Mouse (Mus musculus) R1 (cell line): ENCODE measurements around the gene Map3k5.
"Not testable (repeated sequence)": the region's sequence is repeated elsewhere in the genome, so short reads cannot be mapped to it uniquely, and the experiment has no call there.

Experiments
- DNase-seq: peaks from one replicate; pipeline ENCODE4 v3.0.0-alpha.2; 2018; ENCODE audit warnings: low read depth, low spot score

Map3k5 gene

DNA sequence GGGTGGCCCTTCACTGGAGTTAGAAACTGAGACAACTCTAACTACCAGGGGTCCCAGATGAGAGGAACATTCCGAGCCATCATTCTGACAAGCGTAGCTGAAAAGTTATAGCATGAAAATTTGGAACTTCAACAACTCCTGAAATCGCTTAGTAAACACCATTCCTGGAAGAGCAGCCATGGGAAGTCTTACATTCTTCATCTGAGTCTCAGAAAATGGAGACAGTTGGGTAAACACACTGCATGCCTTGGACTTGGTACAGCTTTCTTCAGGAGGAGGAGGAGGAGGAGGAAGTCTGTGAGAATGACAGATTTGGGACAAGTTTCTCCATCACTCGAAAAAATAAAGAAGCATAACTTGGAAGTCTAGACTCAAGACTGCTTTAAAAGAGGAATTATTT, 29.8 kb downstream of the Map3k5 start:
- no peak for DNase-seq

DNA sequence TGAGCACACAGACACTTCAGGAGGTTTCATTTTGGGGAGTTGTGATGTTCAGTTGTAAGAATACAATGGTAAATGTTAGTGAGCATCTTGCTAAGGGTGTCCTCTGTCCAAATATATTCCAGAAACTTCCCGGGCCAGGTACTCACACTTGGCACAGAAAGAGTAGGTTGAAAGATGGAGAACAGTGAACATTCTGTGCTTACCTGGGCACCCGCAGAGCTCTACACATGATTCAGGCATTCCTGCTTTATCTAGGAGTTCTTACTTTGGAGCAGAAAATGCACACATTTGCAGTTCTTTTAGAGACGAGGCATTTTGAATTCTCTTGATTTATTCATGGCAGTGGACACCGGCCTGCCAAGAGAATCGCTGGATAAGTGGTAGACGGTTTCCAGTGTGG, 32.3 kb downstream of the Map3k5 start:
- DNase-seq: no peak

DNA sequence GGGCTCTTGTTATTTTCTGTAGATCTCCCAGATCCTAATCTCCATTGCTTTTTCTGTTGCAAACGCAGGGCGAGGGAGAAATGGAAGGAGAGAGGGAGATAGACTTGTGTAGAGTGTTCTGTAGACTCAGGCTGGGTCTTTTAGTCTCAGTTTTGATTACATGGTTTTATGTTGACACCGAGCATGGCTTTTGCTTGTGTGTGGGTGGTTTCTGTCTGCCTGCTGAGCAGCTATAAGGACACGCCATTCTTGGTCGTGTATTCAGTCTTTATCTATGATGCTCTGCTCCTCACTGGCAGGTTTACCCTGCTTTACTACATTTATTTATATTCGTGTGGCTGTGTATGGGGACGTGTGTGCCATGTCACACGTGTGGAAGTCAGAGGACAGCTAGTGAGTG, 34.2 kb downstream of the Map3k5 start:
- DNase-seq: no peak

DNA sequence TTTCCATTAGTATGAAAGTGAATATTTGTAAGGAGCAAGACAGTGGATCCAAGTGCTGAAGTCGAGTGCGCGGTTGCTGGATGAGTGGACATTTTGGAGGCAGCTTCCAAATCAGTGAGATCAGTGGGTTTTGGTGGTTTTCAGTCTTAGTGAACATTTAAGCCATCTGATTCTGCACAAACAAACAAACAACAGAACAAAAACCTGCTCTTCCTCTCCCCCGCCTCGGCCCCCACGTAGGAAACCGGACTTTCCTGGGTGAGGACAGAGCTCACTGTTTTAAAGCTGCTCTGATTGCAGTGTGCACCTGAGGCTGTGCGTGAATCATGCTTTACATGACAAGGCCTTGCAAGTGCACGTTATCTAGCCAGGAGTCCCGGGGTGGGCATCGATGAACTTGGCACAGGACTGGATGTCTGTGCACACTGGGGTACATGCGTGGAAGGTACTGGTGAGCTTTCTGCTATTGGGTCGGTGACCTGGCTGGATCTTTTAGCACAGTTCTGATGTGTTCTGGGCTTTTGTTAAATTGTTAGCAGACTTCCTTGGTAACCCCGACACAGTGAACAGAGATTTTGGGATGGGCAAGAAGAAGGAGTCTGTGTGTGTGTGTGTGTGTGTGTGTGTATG, 35.7 kb downstream of the Map3k5 start:
- DNase-seq: no peak

DNA sequence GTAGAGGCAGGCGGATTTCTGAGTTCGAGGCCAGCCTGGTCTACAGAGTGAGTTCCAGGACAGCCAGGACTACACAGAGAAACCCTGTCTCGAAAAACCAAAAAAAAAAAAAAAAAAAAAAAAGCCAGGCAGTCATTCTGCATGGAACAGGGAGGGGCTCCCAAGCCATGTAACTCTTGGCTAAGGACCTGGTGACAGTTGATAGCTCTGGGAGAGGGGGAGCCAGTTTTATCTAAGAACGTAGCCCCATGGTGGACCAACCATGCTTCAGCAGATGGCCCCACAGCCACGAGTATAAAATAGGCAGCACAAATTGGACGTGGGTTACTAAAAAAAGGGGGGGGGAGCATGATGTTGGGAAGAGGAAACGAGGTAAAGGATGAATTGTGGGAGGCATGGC, 37.2 kb downstream of the Map3k5 start:
- not testable (repeated sequence) for DNase-seq

DNA sequence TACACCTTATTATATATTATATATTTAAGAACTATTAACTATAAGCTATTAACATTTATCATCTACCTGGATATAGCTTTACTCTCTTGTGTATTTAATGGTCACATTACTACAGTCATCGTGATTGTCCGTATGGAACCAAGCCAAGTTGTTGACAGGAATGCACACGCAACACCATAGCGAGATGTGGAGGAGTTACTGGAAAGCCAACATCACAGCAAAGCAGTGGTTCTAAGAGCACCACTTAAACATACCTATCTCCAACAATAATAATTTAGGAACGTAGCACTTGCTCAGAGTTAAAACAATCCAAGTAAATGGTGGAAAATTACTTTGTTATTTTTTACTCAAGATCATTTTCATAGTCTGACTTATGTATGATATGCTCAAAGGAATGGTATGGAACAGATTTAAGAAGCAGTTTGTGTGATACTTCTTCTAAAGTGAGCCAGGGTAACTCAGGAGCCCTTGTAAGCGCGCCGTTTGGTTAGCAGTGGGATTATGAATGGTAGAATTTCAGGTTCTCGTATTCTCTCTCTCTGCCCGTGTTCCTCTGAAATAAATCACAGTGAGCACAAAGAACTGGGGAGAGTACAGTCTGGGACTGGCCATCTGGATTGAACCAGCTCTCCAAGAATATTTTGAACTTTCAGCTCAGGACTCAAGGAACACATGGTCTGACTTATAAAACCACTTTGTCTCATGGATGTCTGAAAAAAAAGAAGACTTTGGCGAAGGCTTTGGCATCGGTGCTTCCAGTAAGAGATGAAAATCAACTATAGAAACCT, 39.2 kb downstream of the Map3k5 start:
- DNase-seq: no peak

DNA sequence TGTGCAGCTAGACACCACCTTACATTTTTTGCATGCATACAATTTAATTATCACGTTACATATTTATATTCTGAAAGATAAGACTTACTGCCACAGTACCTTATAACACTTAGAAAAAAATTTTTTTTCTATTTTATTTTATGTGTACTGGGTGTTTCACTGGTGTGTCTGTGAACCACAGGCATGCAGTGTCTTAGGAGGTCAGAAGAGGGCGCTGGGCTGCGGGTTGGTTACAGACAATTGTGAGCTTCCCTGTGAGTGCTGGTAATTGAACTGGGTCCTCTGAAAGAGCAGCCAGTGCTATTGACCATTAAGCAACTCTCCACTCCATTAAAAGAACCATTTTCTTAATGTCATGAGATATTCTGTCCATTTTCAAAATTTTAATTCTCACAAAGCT, 43.3 kb downstream of the Map3k5 start:
- DNase-seq: peak; percentile 40

DNA sequence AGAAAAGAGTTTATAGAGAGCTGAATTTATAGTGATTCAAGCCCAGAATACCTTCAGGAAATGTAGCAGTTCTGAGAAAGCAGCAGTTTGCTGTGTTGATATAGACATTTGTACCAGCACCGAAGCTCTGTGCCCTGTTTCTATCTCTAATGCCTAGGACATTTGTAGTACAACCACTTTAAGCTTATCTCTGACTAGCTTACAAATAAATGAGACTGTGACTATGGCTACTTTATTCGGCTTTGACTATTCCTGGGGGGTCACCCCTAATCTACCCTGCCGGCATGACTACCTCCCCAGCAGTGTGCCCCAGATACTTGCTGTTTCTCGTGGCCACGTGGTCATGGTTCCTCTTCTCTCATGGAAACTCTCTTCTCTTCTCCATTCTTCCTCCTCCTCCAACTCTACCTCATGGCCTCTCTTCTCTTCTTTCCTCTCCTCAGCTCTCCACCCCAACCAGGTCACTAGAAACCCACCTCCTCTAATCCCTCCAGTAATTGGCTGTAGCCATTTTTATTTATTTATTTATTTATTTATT, 44.5 kb downstream of the Map3k5 start:
- no peak for DNase-seq

DNA sequence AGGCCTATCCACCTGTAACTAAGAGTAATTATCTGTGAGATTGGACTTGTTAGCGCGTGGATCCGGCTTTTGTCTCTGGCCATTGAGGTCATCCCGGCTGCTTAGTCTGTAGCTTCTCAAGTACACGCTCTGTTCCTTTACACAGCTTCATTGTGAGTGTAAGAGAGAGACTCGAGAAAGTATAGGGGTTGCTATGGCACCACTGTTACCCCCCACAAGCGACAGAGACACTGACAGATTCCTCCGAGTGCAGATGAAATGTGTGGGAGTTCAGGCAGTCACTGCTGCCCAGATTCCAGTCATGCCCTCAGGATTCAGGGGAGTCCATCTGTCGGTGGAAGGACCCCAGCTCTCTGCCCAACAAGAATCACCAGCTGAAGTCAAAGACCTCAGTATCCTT, 53.5 kb downstream of the Map3k5 start:
- DNase-seq: no peak

DNA sequence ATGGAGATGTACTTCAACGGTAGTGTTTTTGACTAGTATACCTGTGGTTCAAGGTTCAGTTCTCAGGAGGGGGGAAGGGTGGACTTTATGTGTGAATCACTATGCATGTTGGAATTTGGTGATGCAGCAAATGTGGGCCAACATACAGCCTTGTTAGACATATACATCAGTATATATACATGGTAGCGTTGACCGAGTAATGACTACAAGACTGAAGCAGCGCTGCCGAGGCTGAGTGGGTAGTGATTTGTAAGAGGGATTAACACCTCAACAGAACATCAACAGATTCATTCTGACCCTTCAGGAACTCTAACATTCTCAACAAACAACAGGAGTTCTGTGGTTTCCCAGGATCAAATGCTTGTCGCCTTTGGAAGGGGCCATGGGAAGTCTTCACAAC, 55.7 kb downstream of the Map3k5 start:
- DNase-seq: no peak

DNA sequence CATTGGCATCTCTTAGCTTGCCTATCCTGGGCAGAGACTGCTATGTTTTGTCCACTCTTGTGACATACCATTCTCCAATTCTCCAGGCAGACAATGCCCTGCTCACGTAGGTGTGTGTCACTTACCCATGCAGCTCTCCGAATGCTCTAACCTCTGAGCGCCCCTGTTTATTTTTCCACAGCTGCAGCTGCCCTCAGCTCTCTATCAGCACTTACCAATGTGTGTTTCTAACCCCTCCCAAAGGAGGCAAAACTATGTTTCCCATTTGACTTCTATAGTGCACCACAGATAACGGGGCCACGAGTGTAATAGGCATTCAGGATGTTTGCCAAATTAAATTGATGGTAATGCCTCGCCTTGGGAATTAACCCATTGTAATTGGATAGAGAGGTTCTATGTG, 56.4 kb downstream of the Map3k5 start:
- DNase-seq: no peak

DNA sequence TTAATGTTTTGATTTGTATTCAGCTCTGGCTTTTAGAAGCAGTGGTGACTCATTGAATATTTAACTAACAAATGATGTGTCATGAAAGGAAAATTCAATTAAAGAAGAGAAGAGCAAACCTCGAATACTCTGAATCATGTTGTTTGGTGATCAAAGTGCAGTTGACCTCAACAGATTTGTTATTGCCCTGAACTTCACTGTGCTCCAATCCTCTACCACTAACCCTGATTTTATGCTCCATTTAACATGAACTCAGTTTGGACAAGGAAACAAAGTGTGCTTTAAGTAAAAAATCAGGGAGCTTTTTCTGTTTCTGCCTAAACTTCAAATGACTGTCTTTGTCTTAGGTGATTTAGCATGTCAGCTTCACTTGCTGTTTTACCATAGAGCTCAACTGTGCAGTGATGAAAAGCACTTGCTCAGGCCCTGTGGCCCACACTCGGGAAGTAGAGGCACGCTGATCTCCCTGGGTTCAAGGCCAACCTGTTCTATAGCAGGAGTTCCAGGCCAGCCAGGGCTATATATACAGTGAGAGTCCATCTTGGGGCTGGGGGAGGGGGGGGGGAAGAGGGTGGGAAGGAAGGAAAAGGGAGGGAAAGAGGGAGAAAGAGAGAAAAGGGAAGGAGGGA, 57.1 kb downstream of the Map3k5 start:
- DNase-seq: no peak

DNA sequence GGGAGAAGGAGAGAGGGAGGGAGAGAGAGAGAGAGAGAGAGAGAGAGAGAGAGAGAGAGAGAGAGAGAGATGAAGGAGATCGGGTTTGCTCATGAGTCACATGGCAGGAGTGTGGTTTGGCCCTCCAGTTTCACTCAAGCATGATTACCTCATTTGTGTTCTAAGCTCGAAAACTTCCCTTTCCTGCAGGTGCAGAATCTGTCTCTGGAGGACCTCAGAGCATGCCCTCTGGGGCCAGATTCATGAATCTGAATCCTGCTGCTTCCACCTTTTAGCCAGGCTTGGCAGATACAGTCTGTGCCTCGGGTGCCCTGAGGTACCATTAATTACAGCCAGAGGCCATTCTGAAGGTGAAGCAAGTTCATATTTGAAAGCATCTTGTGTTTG, 57.6 kb downstream of the Map3k5 start:
- no peak for DNase-seq

DNA sequence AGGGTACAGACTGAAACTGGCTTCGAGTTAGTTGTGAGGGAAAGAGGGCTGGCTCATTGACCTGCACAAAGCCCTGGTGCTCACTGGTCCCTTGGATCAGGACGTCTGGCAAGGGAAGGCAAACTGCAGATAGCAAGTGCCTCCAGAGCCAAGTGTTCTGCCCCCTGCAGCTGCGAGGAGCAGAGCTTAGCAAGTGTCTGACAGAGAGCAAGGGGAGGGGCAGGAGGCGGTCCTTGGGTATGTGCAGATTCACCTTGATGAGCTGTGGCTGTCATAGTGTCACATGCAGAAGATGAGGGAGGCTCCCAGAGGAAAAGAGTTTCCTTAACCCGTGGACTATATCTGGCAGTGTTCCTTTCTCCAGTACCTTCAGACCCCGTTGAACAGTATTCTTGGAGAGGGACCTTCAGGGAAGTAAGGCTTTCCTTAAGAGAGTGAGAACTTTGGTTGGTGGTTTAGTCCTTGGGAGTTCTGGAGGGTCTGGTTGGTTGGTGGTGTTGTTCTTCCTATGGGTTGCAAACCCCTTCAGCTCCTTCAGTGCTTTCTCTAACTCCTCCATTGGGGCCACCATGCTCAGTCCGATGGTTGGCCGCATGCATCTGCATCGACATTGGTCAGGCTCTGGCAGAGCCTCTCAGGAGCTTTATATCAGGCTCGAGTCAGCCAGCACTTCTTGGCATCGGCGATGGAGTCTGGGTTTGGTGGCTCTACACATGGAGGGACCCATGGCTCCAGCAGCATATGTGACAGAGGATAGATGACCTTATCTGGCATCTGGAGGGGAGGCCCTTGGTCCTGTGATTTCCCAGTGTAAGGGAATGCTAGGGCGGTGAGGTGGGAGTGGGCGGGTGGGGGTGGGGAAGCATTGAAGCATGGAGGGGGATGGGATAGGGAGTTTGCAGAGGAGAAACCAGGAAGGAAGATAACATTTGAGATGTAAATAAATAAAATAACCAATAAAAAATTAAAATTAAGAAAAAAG, 60.5 kb downstream of the Map3k5 start:
- no peak for DNase-seq

DNA sequence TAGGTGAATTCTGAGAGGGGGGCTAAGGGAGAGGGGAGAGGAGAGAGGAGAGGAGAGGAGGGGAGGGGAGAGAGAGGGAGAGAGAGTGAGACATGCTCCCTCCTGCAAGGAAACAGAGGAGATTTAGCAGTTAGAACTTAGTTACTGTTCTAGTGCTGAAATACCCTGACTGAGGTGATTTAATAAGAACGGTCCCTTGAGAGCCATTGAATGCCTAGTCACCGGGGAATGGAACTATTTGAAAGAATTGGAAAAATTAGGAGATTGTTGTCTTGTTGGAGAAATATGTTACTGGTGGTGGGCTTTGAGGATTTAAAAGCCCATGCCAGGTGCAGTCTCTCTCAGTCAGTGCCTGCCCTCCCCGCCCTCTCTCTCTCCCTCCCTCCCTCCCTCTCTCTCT, 61.9 kb downstream of the Map3k5 start:
- no peak for DNase-seq

DNA sequence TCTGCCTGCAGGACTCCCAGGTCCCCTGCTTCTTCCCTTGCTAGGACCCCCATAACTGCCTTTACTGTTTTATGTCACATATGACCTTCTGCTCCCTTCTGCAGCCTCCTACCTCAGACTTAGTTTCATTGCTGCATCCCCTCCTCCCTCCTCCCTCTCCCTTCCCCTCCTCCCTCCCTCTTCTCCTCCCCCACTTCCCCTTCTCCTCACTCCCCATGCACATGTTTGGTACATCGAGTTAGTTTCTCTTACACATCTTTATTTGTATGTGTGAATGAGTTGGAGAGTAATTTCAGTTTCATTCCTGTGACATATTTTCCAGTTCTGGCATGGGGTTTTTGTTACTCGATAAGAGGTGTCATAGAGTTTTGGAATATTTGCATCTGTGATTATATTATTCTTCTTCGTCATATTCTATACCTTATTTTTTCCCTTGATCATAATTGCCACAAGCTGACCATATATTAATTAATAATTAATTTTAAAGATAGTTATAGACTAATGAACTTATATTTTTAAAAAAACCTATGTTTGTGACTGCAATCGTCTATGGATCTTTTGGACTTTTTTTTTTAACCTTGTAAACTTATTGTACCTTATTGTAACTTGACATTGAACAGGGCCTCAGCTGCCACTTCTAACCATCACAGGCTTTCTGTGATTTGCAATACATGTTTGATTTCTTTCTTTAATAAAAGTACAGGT, 65.6 kb downstream of the Map3k5 start:
- DNase-seq: no peak

DNA sequence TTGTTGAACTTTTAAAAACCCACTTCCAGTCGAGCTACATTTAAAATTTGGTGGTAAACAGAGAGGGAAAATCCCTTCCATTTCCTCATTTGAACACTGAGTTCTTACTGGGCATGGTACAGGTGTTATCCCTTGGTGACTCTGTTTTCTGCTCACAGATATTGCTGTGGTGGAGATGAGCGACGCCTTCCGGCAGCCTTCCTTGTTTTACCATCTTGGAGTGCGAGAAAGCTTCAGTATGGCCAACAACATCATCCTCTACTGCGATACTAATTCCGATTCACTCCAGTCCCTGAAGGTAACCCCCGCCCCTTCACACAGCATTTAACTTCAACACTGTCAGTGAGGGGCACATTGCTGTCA, 66.1 kb downstream of the Map3k5 start:
- DNase-seq: no peak

DNA sequence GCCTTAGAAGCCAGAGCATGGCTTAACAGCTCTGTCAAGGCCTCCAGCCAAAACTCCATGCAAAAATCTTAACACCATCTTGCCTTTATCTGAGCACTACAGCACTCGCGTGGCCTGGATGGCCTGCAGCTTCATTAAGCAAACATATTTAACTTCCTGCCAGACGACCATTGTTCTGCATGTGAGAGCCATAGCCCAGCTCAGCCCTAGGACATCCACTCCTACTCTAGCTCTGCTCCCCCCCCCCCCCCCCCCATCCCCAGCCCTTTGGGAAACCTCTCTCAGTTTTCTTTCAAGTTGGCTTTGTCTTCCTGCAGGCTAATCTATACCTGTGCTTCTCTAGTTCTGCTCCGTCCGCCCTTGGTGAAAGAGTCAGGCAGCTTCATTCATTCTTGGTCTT, 67.7 kb downstream of the Map3k5 start:
- DNase-seq: no peak

DNA sequence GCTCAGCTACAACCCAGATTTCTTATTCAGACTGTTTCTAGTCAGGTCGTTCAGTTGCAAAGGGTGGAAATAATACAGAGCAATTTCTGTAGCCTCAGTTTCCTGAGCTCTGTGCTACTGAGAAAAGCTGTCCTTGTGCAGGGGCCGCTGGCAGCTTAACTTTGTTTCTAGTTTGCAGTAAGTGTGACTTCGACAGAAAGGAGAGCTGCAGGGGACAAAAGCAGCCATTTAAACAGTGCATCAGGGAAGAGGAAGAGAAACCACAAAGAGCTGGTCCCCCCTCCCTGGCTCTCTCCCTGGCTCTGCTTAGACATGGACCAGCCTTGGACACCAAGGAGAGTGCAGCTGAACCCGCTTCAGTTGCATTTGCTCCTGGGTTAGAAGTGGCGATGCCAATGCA, 68.7 kb downstream of the Map3k5 start:
- no peak for DNase-seq

DNA sequence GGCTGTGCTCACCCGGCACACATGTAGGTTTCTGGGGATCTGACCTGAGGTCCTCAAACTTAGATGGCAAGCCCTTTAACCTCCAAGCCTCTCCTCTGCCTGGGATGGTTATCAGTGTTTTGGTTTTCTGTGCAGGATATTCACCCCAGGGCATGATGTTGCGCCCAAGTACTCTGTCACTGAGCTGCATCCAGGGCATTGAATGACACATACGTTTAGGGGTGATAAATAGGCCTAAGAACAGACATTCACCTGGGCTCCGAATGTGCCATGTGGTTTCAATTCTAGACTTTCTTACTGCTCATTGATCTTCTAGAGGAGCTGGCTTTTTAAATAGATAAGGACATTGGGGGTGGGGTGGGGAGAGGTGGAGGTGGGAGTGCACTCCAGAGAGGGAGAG, 70.5 kb downstream of the Map3k5 start:
- no peak for DNase-seq

DNA sequence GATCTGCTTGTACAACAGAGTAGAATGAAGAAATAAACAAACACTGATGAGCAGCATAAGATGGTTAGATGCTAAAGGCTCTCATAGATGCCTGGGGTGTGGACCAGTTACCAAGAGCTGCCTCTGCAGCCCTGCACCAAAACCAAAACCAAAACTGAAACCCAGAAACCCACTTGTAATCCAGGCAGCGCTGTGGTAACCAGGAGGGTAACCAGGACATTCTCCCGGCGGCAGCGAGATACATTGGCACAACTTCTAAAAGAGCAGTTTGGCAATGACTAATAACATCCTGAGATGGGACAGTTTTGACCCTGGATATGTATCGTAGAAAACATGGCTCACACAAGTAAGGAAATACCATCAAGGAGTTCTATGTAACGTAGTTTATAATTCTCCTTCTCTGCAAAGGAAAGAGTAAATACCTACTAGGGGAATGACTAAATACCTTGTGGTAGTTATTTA, 71.2 kb downstream of the Map3k5 start:
- no peak for DNase-seq
